Mouse (Mus musculus) heart, embryonic 12.5 days (tissue): ENCODE measurements around the gene Clec4a1. TPM values are rescaled to one million over a fixed set of nuclear protein-coding genes. Genes with fewer than 3 reads are reported as not detected.

Experiments used
- ATAC-seq: fragments of 200-750 bp; cut with Nextera tagmentation; 2 replicates; pipeline ENCODE4 v1.8.0; 2017; ENCODE audit warnings: moderate TSS enrichment, moderate library complexity; ENCODE audit not compliant: insufficient number of reproducible peaks, low FRiP score
- H3K27ac ChIP-seq: fragments of 300-500 bp; sonication (generic); 2 replicates; pipeline ENCODE4 v1.5.1; 2016; ENCODE audit warnings: mild to moderate bottlenecking, moderate library complexity; ENCODE audit not compliant: poor library complexity, severe bottlenecking
- H3K27me3 ChIP-seq: fragments of 300-500 bp; sonication (generic); replicated peaks from 2 replicates; pipeline ENCODE4 v1.6.1; 2016; ENCODE audit warnings: mild to moderate bottlenecking, moderate library complexity
- H3K36me3 ChIP-seq: fragments of 300-500 bp; sonication (generic); 2 replicates; pipeline ENCODE4 v1.6.1; 2016; ENCODE audit warnings: mild to moderate bottlenecking, moderate library complexity
- H3K4me1 ChIP-seq: fragments of 300-500 bp; sonication (generic); replicated peaks from 2 replicates; pipeline ENCODE4 v1.6.1; 2016; ENCODE audit warnings: mild to moderate bottlenecking
- H3K4me2 ChIP-seq: fragments of 300-500 bp; sonication (generic); 2 replicates; pipeline ENCODE4 v1.6.1; 2016; ENCODE audit warnings: mild to moderate bottlenecking, moderate library complexity
- H3K4me3 ChIP-seq: fragments of 300-500 bp; sonication (generic); 2 replicates; pipeline ENCODE4 v1.5.1; 2016; ENCODE audit warnings: mild to moderate bottlenecking
- H3K9ac ChIP-seq: fragments of 300-500 bp; sonication (generic); 2 replicates; pipeline ENCODE4 v1.6.1; 2016; ENCODE audit warnings: mild to moderate bottlenecking, moderate library complexity
- H3K9me3 ChIP-seq: fragments of 300-500 bp; sonication (generic); replicated peaks from 2 replicates; pipeline ENCODE4 v1.6.1; 2016; ENCODE audit warnings: mild to moderate bottlenecking, moderate library complexity
- WGBS: fragments of 180-500 bp; shearing (Covaris S2); methylation state at CpG from one replicate; pipeline ENCODE4 v1.1.7; 2016; 5-methylcytosine and 5-hydroxymethylcytosine counted together
- polyA plus RNA-seq: library from polyadenylated mRNA; unstranded; fragments of >200 nt; fragmentation: Nextera tagmentation; extraction: Ambion mirVana; gene quantifications from 2 replicates; pipeline ENCODE4 v1.2.1, GENCODE M21; 2016

Clec4a1 gene
- polyA plus RNA-seq = 0.22 and 0.23 TPM in 2 replicates

DNA sequence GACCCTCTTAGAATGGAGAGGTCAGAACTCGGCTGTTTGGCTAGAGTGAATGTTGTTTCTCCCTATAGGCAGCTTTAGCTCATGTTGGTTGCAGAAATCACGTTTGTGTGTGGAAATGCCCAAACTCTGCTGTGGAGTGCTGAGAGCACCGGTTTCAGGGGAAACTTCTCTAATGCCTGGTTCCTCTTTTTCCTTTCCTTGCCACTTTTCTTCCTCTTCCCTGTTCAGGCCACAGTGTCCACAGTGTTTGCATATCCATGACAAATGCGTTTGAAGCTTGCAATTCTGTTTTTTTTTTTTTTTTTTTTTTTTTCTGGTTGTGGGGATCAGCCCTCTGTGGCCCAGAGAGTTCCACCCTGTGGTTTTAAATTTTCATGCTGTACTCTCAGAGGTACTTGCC, at the start of gene Clec4a1:
Gene Clec4a1 (plus strand): TSS at position 398 of the 400 bp plus-strand sequence.
- Histone ChIP-seq H3K4me3 (no peak within 1 kb of the TSS), H3K36me3 (no peaks in the 10 kb centered on the region), H3K9ac (no peak within 1 kb of the TSS), H3K27me3 (no peaks in the 10 kb centered on the region), H3K27ac (no peak within 1 kb of the TSS), H3K4me2 (no peak within 1 kb of the TSS), H3K4me1 (no peaks in the 10 kb centered on the region; the same call in 1 of the 2 replicates), H3K9me3 (no peaks in the 10 kb centered on the region)
- no peak for ATAC-seq
- WGBS = 57% methylated on average over 4 of the region's 4 CpGs

DNA sequence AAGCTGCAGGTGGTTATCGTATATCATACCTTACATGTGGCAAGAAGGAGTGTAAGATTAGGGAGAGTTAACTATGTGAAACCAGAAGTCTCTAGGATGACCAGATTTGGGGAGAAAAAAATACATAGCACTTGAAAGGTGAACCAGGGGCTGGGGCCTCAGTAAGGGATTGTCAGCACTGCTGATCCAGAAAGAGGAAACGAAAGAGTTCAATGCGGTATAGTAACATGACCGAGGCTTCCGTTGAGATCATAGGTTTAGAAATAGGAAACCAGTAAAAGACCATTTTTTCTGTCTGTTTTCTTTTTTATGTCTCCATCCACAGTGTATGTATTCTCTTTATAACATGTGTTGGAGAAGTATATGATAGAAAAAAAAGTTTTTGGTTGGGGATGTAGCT, 48.8 kb upstream of the Clec4a1 start:
- Histone ChIP-seq H3K4me2 (no peak overlapping the region), H3K9me3 (no peaks in the 10 kb centered on the region), H3K27ac (no peak overlapping the region), H3K4me1 (peaks cover 4% of the 10 kb centered on the region), H3K4me3 (no peak overlapping the region), H3K27me3 (no peaks in the 10 kb centered on the region), H3K36me3 (peaks cover 8% of the 10 kb centered on the region), H3K9ac (no peak overlapping the region)
- ATAC-seq = no peak
- 89% methylated on average over 5 of the region's 5 CpGs for WGBS

DNA sequence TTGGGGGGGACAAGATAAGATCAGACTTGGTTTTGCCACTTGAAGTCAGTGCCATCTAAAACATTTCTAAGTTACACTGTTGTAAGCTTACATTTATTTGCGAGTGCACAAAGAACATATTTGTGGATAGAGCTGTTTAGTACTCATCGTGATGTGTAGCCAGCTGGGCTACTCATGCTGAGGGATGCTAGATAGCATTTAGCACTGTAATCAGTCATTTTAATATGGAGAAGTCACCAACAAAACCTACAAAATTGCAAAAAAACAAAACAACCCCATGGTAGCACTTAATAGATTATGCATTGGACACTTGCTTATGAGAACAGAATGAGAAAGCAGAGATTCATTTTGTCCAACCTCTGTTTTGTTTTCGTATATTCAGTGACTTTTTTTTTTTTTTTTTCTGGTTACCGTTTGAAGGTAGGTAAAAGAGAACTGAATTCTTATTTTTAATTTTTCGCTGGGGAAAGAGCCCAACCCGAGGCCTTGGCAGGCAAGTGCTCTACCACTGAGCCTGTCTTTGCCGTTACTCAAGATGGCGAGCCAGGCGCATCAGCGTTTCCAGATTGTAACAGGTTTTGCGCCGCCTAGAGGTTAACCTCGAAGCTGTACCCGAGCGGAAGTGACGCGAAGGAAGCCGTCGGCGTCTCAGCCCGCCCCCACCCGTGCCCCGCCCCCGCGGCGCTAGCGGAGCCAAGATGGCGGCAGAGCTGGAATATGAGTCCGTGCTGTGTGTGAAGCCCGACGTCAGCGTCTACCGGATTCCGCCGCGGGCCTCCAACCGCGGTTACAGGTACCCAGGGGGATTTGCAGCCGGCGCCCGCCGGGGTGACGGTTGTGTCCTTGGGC, 47.6 kb upstream of the Clec4a1 start, which contains the start of gene Necap1:
Gene Necap1 (plus strand): TSS at position 604 of the 849 bp plus-strand sequence.
- peak within 1 kb of the TSS; percentile 84 for H3K27ac ChIP-seq
- ATAC-seq = peak; percentile 96
- WGBS = 7% methylated on average over 43 of the region's 43 CpGs
- H3K4me2 ChIP-seq = peak within 1 kb of the TSS; percentile 69
- H3K9ac ChIP-seq = peak within 1 kb of the TSS; percentile 90
- no peaks in the 10 kb centered on the region for H3K27me3 ChIP-seq
- peaks cover 20% of the 10 kb centered on the region for H3K36me3 ChIP-seq
- H3K4me1 ChIP-seq = peaks cover 4% of the 10 kb centered on the region
- H3K9me3 ChIP-seq = no peaks in the 10 kb centered on the region
- H3K4me3 ChIP-seq = peak within 1 kb of the TSS; percentile 87

DNA sequence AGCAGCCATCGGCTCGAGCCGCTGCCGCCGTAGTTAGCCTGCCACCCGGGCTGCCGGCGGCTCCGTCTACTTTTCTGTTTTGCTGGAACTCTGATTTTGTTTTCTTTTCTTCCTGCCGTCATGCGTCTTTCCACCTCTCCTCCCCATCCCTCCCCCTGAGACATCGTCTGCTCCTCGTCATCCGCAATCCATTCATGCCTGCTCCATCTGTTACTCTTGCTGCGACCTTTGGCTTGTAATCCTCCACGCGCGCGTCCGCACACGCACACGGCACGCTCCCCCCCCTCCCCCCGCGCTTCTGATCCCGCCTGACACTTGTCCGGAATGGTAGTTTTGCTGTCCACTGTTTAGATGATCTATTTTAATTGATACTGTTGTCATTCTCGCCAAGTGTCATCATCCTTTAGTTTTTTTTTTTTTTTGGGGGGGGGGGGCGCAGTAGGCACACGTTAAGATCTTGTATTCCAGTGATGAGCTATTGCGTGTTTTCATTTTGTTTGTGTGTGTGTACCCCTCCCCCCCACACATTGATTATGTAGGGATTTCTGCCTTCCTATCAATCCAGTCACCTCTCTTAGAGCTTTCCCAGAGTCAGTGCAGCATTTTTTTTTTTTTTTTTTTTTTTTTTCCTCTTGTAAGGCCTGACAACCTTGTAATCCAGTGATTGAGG, 46.8 kb upstream of the Clec4a1 start:
- H3K27me3 ChIP-seq = no peaks in the 10 kb centered on the region
- peaks cover 25% of the 10 kb centered on the region for H3K36me3 ChIP-seq
- peak overlapping the region; percentile 84 for H3K27ac ChIP-seq
- H3K4me2 ChIP-seq = peak overlapping the region; percentile 69
- H3K4me1 ChIP-seq = peaks cover 4% of the 10 kb centered on the region
- H3K9me3 ChIP-seq = no peaks in the 10 kb centered on the region
- peak; percentile 75 for ATAC-seq
- WGBS = under 1% methylated on average over 31 of the region's 31 CpGs
- peak overlapping the region; percentile 87 for H3K4me3 ChIP-seq
- H3K9ac ChIP-seq = peak overlapping the region; percentile 90

DNA sequence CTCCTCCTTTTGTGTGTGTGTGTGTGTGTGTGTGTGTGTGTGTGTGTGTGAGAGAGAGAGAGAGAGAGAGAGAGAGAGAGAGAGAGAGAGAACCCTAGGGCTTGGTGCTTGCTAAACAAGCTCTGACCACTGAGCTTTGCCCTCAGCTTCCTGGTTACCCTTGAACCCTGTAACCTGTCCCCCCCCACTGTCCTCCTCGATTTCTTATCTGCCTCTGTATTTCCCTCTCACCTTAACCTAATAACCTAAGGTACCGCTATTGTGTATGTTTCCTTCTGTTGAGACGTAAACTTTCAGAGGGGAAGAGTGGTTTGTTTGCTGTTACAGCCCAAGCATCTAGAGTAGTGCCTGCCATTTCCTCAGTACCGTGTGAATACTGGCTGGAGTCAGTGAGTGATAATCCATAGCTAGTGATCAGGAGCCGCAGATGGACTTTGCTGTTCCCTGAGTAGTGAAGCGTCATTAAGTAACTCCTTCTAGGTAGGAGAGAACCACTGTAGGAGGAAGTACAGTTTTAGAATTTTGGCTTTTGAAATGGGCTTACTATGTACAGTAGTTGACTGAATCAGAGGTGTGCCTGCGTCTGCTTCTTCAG, 42.4 kb upstream of the Clec4a1 start:
- H3K27me3 ChIP-seq = no peaks in the 10 kb centered on the region
- 89% methylated on average over 7 of the region's 7 CpGs for WGBS
- no peak overlapping the region for H3K9ac ChIP-seq
- H3K4me3 ChIP-seq = no peak overlapping the region
- no peak for ATAC-seq
- no peaks in the 10 kb centered on the region for H3K9me3 ChIP-seq
- no peak overlapping the region for H3K4me2 ChIP-seq
- no peak overlapping the region for H3K27ac ChIP-seq
- peaks cover 4% of the 10 kb centered on the region for H3K4me1 ChIP-seq
- peaks cover 65% of the 10 kb centered on the region for H3K36me3 ChIP-seq

DNA sequence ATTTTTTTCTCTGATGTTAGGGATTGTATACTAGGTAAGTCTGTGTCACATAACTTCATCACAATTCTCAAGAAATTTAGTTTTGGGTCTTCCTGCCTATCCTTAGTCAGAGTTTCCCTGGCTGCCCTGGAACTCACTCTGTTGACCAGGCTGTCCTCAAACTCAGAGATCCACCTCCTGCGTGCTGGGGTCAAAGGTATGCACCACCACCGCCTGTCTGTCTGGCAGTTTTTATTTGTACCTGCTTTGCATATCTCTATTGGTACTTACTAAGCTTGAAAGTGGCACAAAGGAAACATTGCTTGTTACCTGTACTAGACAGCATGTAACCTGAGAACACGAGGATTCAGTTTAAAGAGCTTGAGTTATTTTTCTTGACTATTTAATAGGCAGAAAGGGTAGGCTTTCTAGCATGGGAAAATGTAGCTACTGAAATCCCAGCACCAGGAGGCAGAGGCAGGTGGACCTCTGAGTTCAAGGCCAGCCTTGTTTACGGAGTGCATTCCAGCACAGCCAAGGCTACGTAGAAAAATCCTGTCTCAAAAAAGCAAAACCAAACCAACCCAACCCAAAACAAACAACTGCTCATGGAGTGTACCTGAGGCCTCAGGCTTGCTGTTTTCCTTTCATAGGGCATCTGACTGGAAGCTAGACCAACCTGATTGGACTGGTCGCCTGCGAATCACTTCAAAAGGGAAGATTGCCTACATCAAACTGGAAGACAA, 41.7 kb upstream of the Clec4a1 start:
- Histone ChIP-seq H3K27ac (no peak overlapping the region), H3K36me3 (peaks cover 72% of the 10 kb centered on the region), H3K9ac (no peak overlapping the region), H3K4me2 (no peak overlapping the region), H3K4me3 (no peak overlapping the region), H3K4me1 (peaks cover 4% of the 10 kb centered on the region), H3K27me3 (no peaks in the 10 kb centered on the region), H3K9me3 (no peaks in the 10 kb centered on the region)
- no peak for ATAC-seq
- WGBS = 88% methylated on average over 7 of the region's 7 CpGs

DNA sequence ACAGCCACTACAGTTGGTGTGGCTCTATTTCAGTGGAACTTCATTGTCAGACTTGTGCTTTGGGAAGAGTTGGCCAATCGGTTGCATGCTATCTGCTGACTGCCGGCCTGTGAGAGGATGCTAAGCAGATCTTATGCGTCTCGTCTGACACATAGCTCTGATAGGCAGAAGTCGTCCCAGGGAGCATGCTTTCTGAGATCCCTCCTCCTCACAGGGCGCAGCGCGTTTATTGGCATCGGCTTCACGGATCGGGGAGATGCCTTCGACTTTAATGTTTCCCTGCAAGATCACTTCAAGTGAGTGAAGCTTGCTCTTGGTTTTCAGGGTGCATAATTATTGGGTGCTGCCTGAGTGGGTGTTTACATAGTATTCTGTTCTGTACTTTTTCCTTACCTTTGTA, 40.4 kb upstream of the Clec4a1 start:
- H3K9ac ChIP-seq = no peak overlapping the region
- 83% methylated on average over 12 of the region's 12 CpGs for WGBS
- no peak overlapping the region for H3K4me3 ChIP-seq
- H3K4me2 ChIP-seq = no peak overlapping the region
- no peak overlapping the region for H3K27ac ChIP-seq
- no peak for ATAC-seq
- no peaks in the 10 kb centered on the region; the same call in none of the 2 replicates for H3K4me1 ChIP-seq
- H3K36me3 ChIP-seq = peaks cover 78% of the 10 kb centered on the region
- H3K9me3 ChIP-seq = no peaks in the 10 kb centered on the region
- H3K27me3 ChIP-seq = no peaks in the 10 kb centered on the region

DNA sequence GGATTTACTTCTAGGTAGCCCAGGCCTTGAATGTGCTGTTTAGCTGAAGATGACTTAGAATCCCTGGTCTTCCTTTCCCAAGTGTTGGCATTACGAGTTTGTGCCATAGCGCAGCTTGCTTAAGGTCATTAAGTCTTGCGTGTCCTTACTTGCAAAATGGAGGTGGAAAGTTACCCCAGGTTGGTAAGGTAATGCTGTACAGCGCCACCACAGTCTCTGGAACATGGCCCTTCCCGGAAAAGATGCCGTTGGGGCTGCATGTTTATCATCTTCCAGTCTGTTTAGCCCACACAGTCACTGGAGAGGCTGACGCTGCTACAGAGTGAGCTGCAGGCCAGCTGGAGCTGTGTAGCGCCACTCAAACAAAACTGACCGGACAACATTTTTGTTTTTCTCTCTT, 38.0 kb upstream of the Clec4a1 start:
- H3K4me2 ChIP-seq = no peak overlapping the region
- peaks cover 88% of the 10 kb centered on the region for H3K36me3 ChIP-seq
- WGBS = 93% methylated on average over 9 of the region's 9 CpGs
- ATAC-seq = no peak
- no peaks in the 10 kb centered on the region for H3K27me3 ChIP-seq
- H3K4me3 ChIP-seq = no peak overlapping the region
- no peak overlapping the region for H3K27ac ChIP-seq
- H3K9me3 ChIP-seq = no peaks in the 10 kb centered on the region
- no peak overlapping the region for H3K9ac ChIP-seq
- H3K4me1 ChIP-seq = no peaks in the 10 kb centered on the region

DNA sequence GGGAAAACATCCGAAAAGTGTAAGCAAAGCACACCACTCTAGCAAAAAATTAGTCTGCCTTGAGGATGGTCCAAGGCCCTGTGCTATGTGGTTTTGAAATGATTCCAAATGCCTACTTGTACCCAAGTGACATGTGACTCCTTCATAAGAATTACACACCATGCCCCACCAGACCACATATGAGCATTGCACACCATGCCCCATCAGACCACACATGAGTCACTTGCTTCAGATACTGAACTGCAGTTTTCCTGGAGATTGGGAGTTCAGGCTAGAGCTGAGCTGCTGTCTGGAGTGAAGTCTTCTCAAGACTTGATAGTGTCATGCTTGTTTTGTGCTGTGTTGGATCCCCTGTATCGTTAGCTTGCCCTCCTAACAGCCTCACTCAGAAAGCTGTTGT, 32.0 kb upstream of the Clec4a1 start:
- Histone ChIP-seq H3K9me3 (no peaks in the 10 kb centered on the region), H3K36me3 (peaks cover 50% of the 10 kb centered on the region), H3K4me3 (no peak overlapping the region), H3K9ac (no peak overlapping the region), H3K27me3 (no peaks in the 10 kb centered on the region), H3K4me1 (no peaks in the 10 kb centered on the region), H3K27ac (no peak overlapping the region), H3K4me2 (no peak overlapping the region)
- no peak for ATAC-seq
- 92% methylated on average over 2 of the region's 2 CpGs for WGBS

DNA sequence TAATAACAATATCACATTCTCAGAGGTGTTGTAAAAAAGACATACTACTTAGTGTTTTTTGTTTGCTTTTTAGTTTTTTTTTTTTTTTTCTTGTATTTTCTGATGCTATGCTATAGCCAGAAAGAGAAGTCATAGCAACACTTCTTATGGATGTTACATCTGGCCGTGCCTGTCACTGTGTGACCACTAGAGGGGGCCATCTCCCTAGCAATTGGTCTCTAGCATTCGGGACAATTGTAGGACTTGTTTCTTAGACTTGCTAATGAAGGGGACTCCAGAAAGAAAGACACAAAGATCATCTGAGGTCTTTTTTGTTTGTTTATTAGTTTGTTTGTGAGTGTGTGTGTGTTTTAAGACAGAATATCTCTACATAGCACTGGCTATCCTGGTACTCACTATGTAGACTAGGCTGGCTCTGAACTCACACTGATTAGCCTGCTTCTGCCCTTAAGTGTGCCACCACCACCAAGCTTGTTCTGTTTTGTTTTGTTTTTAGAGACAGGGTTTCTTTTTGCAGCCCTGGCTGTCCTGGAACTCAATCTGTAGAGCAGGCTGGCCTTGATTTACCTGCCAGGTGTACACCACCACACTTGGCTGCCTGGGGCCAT, 29.1 kb upstream of the Clec4a1 start:
- no peak overlapping the region for H3K27ac ChIP-seq
- H3K4me3 ChIP-seq = no peak overlapping the region
- H3K36me3 ChIP-seq = peaks cover 34% of the 10 kb centered on the region
- no peak overlapping the region for H3K9ac ChIP-seq
- H3K9me3 ChIP-seq = no peaks in the 10 kb centered on the region
- ATAC-seq = no peak
- no peaks in the 10 kb centered on the region for H3K4me1 ChIP-seq
- H3K4me2 ChIP-seq = no peak overlapping the region
- 19% methylated on average over 2 of the region's 2 CpGs for WGBS
- H3K27me3 ChIP-seq = no peaks in the 10 kb centered on the region
